Mouse (Mus musculus) heart, adult 9 months (tissue): ENCODE results near the gene Nab1.
"Not testable (repeated sequence)": the region's sequence is repeated elsewhere in the genome, so short reads cannot be mapped to it uniquely, and the experiment has no call there.

Experiments used
- DNase-seq, 2 experiments: peaks; one replicate each; pipeline ENCODE4 v3.0.0; 2022; ENCODE audit warnings: low spot score in 2 of 2

Gene Nab1

DNA sequence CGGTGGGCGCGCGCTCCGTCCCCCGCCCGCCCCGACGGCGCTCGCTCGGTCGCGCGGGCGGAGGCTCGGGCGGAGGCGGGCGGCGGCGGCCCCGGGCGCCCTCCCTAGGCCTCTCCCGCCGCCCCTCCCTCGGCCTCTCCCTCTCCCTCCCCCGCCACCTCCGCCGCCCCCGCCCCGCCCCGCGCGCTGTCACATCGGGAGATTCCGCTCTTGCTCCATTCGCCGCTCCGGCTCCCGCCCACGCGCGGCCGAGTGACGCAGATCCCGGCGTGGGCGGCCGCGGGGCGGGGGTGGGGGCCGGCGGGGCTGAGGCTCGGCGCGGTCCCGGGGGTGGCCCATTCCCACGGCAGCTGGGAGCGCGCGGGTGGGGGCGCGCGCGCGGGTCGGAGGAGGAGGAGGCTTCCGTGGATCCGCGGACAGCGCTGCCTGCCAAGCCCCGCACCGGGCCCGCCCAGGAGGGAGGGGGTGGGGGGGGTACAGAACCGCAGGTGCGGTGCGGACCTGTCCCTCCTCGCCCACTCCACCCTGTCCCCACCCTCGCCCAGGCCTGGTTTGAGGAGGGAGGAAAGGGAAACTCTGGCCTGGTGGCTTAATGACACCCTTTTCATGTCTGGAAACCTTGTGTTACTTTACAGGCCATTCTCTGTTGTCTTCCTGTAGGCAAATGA is at the start of gene Nab1:
TSS of gene Nab1 (minus strand) at position 366 of the 668 bp plus-strand sequence.
- DNase-seq = peak; percentile 79 to 80

DNA sequence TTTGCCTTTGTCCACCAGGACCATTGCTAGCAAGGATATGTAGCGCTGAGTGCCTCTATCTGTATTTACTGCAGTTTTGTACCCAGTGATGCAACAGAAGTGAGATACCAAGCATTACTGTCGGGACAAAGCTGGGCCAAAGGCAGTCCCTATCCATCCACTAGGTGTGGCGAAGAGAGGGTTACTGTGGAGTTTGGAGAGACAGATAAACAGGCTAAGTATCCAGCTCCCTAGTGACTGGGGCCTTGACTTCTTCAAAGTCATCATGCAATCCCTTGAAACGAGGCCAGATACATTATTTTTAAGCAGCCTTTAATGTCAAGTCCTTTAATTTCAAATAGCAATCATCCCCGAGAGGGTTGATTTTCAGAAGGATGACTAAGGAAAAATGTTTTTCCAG is 47.0 kb upstream of the Nab1 start:
- no peak for DNase-seq

DNA sequence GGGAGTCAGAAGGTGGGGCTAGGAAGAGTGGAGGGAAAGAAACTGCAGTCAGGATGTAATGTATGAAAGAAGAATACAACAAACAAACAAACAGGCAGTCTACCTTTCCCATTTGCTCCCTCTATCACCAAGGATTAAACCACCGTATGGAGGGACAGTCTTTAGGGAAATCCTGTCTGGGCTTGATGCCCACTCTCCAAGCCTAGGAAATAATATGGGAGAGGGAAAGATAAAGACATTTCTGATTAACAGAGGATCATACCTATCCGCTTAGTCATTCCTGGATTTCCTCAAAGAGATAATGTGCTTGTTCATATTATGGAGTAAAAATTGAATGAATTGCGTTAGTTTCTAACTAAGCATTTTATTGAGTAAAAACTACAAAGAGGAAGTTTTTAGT is 46.3 kb upstream of the Nab1 start:
- no peak for DNase-seq

DNA sequence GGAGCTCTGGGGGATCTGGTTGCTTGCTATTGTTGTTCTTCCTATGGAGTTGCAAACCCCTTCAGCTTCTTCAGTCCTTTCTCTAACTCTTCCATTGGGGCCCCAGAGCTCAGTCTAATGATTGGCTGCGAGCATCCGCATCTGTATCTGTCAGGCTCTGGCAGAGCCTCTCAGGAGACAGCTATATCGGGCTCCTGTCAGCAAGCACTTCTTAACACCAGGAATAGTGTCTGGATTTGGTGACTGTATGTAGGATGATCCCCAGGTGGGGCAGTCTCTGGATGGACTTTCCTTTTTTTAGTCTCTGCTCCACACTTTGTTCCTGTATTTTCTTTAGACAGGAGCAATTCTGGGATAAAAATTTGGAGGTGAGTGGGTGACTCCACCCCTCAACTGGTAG is 39.6 kb upstream of the Nab1 start:
- DNase-seq = not testable (repeated sequence)

DNA sequence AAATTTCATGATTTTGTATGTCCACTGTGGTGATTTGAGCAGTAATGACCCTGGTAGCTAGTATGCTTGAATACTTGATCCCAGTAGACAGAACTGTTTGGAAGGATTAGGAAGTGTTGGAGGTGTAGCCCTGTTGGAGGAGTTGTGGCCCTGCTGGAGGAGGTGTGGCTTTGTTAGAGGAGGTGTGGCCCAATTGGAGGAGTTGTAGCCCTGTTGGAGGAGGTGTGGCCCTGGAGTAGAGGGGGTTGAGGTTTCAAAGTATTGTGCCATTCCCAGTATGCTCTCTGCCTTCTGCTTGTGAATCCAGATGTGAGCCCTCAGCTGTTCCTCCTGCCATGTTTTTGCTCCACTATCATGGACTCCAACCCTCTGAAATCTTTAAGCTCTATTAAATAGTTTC is 29.5 kb upstream of the Nab1 start:
- no peak for DNase-seq

DNA sequence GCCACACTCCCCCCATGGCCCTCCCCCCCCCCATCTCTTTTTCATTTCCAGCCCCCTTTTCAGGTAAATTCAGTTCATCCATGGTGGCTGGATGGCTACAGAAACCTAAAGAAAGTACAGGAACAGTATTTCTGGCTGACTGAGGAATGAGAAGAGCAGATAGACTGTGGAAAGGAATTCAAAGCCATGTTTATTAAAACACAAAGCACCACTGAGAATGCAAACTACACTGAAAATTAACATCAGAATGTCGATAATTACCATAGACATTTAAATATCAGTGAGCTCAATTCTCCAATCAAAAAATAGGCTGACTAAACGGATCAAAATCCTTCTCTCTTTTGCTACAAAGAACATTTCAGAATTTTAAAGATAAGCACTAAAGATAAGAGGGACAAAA is 27.2 kb upstream of the Nab1 start:
- no peak for DNase-seq

DNA sequence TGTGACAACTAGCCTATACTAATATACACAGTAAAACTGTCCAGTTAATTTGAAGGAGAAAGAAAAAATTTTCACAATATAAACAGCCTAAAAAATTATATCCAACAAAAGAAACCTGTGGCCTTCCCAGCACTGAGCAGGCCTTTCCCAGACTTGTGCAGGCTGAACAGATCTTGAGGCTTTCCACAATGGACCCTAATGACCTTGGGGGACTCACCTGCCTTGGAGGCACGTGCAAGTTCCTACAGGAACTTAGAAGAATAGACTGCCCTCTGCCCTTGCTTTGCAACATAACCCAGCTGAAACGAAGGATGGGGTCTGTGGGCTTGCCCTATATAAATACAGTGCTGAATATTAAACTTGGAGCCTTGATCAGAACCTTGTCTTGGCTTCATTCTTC is 26.8 kb upstream of the Nab1 start:
- no peak for DNase-seq

DNA sequence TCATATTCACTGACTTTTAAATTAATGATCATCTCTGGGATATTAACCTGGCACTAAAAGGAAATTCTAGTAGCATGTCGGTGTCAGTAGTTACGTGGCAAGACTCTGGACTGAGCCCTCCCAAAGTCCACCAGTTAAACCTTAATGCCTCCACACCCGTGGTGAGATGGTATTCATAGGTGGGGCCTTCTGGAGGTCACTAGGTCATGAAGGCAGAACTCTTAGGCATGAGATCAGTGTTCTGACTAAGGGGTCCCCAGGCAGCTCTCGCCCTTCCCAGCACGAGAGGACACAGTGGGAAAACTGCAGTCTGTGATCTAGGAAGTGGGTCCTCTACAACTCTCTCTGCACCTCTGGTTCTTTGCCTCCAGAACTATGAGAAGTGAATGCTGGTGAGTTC is 24.2 kb upstream of the Nab1 start:
- DNase-seq = no peak

DNA sequence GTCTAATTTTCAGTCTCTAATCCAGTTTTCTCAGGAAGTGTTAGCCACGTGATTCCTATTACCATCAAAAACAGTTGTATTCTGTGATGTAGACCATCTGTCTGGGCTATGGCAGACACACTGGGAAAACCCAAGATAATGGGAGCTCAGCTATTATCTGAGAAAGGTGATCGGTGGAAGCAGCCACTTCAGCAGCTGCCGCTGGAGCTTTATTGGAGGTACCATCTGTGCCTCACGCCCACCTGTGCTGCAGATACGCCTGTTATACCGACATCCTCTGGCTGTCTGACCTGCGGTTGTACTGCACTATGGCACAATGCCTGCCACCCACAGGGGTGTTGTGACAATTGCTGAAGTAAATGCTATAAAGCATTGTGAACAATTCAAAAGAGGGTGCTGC is 23.7 kb upstream of the Nab1 start:
- no peak for DNase-seq

DNA sequence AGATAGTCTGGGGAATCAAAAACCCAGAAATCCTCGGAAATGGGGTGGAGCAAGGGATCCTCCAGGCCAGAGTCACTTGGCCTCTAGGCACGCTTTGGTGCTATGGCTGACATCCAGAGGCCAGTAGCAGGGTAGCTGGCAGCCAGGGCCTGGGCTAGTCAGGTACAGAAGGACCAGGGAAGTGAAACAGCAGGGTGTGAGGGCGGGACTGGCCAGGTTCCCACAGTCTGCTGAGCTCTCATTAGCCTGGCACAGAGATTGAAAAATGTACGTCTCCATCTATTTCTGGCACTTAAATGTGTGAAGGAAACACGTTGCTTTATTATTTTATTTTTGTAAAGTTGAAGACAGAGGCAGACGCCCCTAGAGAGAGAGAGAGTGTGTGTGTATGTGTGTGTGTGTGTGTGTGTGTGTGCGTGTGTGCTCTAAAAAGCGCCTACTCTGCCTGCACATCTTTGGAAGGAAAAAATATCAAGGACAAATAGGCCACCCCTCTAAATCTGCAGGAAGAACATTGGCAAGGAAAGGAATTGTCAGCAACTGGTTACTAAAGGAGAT is 21.0 kb upstream of the Nab1 start:
- no peak for DNase-seq

DNA sequence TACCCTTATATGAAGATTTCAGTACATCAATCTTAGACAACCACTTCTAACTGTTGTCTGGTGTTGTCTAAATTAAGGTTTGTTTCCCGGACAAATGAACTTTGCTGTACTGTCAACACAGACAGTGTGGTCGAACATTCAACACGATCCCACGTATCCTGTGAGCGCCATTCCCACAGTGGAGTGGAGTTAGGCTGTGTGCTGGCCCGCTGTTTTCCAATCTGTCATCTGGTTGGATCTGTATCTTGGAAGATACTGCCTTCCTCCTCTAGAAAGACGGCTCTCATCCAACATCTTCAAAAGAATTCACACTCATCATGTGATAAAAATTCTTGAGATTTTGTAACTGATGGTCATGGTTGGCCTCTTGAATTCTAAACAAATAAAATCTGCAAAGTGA is 19.7 kb upstream of the Nab1 start:
- DNase-seq = no peak

DNA sequence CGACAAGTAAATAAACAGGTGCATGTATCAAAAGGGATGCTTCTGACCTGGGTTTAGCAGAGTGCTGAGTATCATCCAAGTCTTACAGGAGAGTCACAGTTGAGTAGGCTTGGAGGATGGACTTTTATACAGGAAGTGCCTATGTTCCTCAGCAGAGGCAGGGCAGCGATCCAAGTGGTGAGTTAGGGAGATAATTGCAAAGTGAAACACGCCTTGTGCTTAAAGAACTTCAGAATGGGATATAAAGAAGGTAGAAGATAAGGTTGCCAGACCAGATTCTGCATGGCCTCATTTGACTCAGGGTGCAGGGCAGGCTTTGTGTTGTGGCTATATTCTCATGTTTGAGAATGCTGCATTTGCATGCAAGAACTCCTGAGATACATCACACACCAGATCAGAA is 14.8 kb upstream of the Nab1 start:
- DNase-seq = no peak

DNA sequence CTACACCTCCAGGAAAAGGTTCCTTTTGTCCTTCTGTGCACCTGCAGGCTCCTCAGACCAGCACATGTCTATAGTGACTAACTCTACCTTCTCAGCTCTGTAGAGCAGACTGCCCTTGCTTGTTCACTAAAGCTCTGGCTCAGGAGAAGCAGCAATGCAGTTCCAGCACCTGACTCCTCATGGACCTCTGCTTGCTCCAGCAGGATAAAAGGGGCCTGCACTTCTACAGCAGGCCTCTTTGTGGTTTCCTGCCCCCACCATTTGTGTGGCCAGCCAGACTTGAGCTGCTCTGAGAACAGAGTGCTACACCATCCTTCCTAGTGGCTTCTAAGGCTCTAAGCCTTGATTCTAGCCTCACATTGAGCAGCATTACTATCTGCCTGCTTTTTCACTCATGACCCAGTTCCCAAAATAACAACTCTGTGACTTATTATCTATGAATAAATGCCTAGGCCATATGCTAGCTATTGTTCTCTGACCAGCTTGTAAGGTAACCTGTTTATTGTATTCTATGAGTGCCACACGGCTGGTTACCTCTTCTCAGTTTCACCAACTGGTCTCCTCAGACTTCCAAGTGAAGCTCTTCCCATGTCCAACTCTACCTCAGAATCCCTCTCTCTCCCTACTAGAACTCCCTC is 11.4 kb upstream of the Nab1 start:
- no peak for DNase-seq

DNA sequence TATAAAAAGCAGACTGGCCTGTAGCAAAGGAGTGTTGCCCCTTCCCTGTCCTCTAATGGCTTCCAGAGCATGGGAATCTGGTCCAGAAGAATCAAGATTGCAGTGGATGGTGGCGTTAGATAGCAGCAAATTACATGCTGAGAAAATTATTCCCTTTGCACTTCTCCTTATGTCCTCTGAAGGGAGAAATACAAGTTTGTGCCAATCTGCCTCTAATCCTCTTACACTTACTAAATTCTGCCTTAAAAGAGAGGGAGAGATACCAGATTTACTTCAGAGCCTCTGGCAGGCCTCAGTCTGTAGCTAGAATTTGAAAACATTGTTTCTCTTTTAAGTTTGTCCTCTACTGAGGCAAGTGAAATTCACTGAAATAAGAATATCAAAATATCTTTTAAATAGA is 5.7 kb upstream of the Nab1 start:
- no peak for DNase-seq

DNA sequence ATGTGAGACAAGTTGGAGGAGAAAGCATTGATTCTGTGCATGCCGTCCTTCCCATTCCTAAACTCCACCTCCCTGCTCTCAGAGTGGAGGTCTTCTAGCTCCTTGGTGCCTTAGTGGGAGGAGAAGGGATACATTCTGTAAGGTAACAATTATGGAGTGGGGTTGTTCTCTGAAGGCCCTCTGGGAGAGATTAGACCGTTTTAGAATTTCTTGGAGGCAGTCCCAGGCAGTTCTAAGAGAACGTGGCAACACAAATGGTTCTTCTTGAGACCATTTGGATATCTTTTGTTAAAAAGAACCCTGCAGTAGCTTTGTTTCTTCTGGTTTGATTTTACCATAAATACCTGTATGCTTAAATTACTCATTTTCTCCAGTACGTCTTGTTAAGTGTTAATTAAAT is 1.8 kb upstream of the Nab1 start:
- DNase-seq = no peak

DNA sequence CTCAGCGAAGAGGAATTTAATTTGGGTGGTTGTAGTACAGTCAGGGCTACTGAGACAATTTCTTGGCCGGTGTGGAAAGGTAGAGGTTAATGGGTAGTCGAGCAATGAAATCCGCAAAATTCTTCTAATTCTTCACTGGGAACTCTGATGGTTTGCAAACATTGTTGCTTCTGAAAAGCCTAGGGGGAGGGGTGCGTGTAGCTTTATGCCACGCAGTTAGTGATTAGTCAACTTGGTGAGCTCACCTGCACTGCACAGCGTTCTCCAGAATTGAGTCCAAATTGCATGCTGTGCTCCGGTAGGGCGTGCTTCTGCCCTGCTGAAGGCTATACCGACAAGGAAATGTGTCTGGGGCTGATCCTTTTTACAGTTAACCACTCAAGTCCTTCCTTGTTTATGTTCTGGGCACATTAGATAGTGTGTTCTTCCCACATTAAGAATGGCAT is 1.2 kb upstream of the Nab1 start:
- no peak for DNase-seq

DNA sequence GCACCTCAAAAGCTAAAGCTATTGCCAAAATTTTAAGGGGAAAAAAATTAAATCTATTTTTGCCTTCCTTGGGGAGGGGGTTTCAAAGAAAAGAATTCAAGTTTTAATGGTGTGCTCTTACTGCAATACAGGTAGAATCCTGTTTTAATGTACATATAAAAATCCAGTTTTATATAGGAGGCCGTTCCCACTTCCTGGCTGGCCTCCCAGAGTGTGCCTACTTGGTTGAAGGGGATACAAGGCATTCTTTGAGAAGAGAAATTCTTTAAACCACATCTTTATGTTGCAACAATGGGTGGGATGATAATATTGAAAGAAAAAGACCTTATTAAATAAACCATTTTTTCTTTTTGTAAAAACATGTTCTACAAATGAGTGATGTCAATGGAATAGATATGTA is 611 bp upstream of the Nab1 start:
- no peak for DNase-seq

DNA sequence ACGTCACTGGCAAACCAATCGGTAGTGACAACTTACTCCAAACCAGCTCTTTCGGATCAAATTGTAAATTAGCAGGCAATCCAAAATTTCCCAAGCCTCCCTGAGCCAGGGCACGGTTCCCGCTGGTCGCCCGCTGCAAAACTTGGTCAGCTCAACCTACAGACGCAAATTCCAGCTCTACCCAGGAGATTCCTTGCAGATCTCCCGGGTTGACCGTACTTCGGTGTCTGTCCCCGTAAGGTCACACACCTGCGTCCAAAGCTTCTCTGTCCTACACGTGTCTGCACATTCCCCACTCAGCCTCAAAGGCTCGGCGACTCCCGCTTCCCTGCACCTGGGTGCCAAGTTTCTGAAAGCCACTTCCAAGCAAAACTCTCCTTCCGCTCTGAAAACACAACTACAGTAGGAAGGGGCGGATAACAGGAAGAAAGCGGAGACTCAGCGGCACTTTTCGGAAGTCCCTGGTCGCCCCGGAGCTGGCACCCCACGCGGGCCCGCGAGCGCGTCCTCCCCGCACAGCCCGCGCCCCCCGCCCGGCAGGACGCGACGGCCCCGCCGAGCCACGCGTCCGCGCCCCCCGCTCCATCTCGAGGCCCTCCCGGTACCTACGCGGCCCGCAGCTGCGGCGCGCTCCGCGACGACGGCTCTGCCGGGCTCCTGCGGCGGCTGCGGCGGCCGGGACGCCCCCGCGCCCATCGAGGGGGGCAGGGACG is 722 bp downstream of the Nab1 start:
- peak; percentile 63 for DNase-seq

DNA sequence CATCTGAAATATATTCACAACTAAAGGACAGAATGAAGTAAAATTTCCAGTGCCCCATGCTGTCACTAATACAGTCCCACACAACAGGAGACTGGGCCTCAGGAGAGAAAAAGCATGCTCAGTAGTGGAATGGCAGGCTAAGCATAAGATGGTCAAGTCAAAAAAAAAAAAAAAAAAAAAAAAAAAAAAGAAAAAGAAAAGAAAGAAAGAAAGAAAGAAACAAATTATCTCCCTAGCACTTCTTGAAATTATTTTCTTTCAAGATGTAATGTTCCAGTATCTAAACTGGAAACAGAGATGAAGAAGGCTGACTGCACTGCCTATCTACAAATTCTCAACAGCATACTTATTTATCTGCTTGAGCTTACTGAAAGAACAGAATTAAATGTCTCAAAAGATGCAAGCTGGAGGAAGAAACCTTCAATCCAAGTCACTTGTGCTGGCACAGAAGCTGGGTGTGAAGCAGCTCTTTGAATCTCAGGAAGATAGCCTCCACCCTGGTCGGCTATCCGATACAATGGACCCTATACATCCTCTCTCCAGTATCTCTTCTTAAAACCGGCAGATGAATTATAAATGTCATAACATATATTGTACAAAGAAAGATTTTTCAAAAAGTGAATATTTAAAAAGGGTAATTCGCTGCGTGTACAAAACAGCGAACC is 1.6 kb downstream of the Nab1 start:
- DNase-seq = no peak

DNA sequence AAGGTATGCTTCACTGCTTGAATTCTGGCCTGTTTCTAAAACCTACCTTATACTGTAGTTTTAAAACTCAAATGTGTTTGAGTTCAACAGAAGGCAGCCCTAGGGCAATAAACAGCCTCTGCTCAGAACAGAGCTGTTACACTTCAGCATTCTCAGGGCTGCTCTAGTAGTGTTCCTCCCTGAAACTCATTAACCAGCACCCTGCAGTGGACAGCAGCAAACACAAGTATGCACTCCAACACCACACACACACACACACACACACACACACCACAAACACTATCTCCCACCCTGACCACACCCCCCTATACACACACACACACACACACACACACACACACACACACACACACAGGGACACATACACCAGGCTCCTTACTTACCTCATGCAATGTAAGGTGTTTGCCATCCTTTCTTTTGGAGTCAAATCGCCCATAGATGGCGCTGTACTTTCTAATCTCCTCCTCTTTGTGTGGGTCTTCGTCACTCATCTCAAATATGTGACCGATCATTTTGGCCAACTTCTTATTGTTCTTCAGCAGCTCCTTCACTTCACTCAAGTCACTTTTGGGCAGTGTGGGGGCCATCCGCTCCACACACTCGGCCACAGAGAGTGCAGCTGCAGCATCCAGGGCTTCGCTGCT is 10.8 kb downstream of the Nab1 start:
- no peak for DNase-seq

DNA sequence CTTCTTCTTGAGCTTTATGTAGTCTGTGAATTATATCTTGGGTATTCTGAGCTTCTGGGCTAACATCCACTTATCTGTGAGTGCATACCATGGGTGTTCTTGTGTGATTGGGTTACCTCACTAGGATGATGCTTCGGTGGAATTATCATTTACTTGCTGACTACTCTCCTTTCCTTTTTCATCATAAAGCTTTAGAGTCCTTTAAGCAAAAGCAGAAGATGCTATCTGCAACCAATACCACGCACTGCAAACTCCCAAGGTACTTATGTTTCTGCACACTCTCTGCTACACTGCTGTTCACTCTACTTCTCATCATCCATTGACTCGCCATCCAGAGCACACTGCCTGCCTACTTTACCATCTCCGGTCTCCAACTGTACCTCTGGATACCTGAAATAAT is 15.5 kb downstream of the Nab1 start:
- no peak for DNase-seq

DNA sequence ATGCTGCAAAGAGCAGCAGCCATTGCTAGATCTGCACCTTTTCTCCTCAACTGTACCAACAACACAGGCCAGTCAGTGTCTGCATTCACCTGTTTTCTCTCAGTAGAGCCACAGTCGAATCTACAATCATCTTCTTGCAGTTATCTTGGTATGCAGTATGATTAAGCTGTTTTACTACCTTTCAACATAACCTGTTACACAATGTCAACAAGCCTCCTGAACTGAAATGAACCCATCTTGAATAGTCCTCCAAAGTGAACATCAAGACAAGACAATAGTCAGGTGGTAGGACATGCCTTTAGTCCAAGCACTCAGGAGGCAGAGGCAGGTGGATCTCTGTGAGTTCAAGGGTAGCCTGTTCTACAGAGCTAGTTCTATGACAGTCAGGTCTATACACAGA is 26.2 kb downstream of the Nab1 start:
- DNase-seq = no peak
